Mouse (Mus musculus) ES-E14 (cell line): ENCODE measurements around the gene Itga6.

Experiments
- CHD2 ChIP-seq: IDR thresholded peaks from 2 replicates; pipeline ENCODE4 v1.6.1; 2014; ENCODE audit warnings: mild to moderate bottlenecking, low read depth, low read length, inconsistent platforms
- HCFC1 ChIP-seq: IDR thresholded peaks from 2 replicates; pipeline ENCODE4 v1.6.1; 2012; ENCODE audit warnings: low read length, inconsistent platforms, borderline replicate concordance; ENCODE audit not compliant: insufficient read depth
- MAFK ChIP-seq: IDR thresholded peaks from 2 replicates; pipeline ENCODE4 v1.6.1; 2014; ENCODE audit warnings: mild to moderate bottlenecking, low read depth, low read length, inconsistent platforms; ENCODE audit not compliant: insufficient read depth
- ZC3H11A ChIP-seq: IDR thresholded peaks from 2 replicates; pipeline ENCODE4 v1.6.1; 2012; ENCODE audit warnings: low read depth, mild to moderate bottlenecking, inconsistent platforms, low read length, borderline replicate concordance
- ZNF384 ChIP-seq: IDR thresholded peaks from 2 replicates; pipeline ENCODE4 v1.6.1; 2012; ENCODE audit warnings: low read depth, low read length, inconsistent platforms

DNA sequence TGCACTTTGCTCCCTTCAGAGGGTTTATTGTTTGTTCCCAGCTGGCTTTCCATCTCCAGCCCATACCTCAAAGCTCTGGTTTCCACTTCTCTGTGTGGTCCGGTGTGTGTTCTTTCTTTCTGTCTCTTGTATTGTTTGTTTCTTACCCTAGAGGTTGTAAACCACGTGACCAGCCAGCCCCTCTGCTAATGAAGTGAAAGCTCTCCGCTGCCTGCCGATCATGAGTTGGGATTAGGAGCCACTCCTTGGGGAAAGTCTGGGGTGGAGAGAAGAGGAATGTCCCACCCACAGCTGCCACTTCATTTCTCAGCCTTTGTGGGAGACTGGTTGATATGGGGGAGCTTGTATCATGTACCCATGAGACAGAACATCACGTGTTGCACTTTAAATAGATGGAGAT is 69.9 kb downstream of the Itga6 start:
- TF ChIP-seq ZC3H11A (no peak), ZNF384 (no peak), HCFC1 (no peak), MAFK (no peak), CHD2 (no peak)
